In the genomic region with DNA sequence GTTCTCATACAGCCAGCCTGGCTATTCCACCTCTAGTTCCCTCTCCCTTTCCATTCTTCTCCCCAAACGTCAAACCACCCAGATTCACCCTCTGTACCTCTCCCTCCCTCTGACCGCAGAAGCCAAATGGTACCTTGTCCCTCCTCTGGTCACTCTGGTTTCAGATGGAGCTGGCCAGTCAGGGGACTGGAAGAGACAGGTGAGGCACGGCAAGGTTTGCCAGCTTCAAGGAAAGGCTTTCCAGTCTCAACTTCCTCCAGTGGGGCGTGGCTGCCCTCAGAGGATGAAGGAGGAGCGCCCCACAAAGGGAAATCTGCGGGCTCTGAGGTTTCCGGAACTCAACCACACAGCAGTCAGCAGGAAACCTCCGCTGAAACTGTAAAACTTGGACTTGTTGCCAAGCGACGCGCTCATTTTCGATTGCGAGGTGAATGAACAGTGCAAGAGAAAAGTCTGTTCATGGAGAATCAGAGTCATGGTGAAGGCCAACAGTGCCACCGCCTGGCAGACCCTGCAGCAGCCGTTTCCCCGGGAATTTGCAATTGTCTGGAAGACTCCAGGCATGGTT, we compare ENCODE assay signal across 8 mouse cellular contexts. TPM values are rescaled to one million over a fixed set of nuclear protein-coding genes. Genes with fewer than 3 reads are reported as not detected.
DNase-seq lines count a peak whose midpoint lies in the region; ATAC-seq lines count a peak whose summit lies in the region.

A gene (minus strand): TSS at position 246 of the 568 bp plus-strand sequence.

- peak; percentile 97 for ATAC-seq in hindbrain, embryonic 16.5 days

- no peaks in the 10 kb centered on the region for H3K36me3 ChIP-seq in hindbrain, embryonic 16.5 days (ENCODE audit: control insufficient read depth, insufficient read depth, low read length)

- H3K4me2 ChIP-seq in hindbrain, embryonic 16.5 days (ENCODE audit: low read length) = peak within 1 kb of the TSS; percentile 85

- peak within 1 kb of the TSS; percentile 57 for H3K9ac ChIP-seq in hindbrain, embryonic 16.5 days (ENCODE audit: low read depth, low read length)

- no peaks in the 10 kb centered on the region for H3K9me3 ChIP-seq in hindbrain, embryonic 16.5 days (ENCODE audit: control insufficient read depth, low read length)

- H3K4me3 ChIP-seq in hindbrain, embryonic 16.5 days (ENCODE audit: low read length) = peak within 1 kb of the TSS; percentile 46

- WGBS in hindbrain, embryonic 16.5 days = 2% methylated on average over 16 of the region's 16 CpGs

- peak; percentile 99 for DNase-seq in R1 (ENCODE audit: low read depth, low spot score)
- peak; percentile 74 to 78 for DNase-seq in cerebellum, postnatal 36 days
- peak; percentile 64 for DNase-seq in gastrocnemius, adult 18-20 months (ENCODE audit: low spot score)
- DNase-seq in left cerebral cortex, adult 11 months (ENCODE audit: low spot score) = peak; percentile 55
- DNase-seq in lung, postnatal 36 days = peak; percentile 83
- peak; percentile 49 for DNase-seq in retina, postnatal 7 days (ENCODE audit: low read depth, low spot score)
- DNase-seq in urinary bladder, adult 2 months (ENCODE audit: low spot score) = peak; percentile 61

- peak within 1 kb of the TSS; percentile 44; the same call in 1 of the 2 replicates for H3K27ac ChIP-seq in hindbrain, embryonic 16.5 days (ENCODE audit: low read depth, low read length)

- H3K4me1 ChIP-seq in hindbrain, embryonic 16.5 days (ENCODE audit: control insufficient read depth, insufficient read depth, low read depth, low read length) = peaks cover 5% of the 10 kb centered on the region; the same call in 1 of the 2 replicates

- no peaks in the 10 kb centered on the region for H3K27me3 ChIP-seq in hindbrain, embryonic 16.5 days (replicated peaks; ENCODE audit: control insufficient read depth, insufficient read depth, low read length)

RNA-seq across cellular contexts. Expression of the gene that starts here (rescaled TPM):
- under 1 TPM; 0.64 to 0.71 TPM for total RNA-seq in gastrocnemius, adult 18-20 months (2021)
- polyA plus RNA-seq in hindbrain, embryonic 16.5 days (2015; fragmentation: Nextera tagmentation; extraction: Ambion mirVana) = 5.6 and 7.4 TPM in 2 replicates
- 15.9 and 20.4 TPM in 2 replicates for polyA plus RNA-seq in urinary bladder, adult 2 months (2012; rRNA removed)

Comparison
In these comparisons a context has a peak if more than half of its experiments do, and no peak if none do; other contexts are left out.
1. Peak in every context shown above with its lines: DNase-seq, ATAC-seq, H3K4me3 ChIP-seq and H3K27ac ChIP-seq.
2. Peak in DNase-seq in gastrocnemius, adult 18-20 months; RNA of the gene not detected or under 1 TPM.
3. DNase-seq: peak in every context shown above with its lines; median percentile 99 in R1; 83 in lung, postnatal 36 days; 76 in cerebellum, postnatal 36 days; 64 in gastrocnemius, adult 18-20 months; 61 in urinary bladder, adult 2 months; 55 in left cerebral cortex, adult 11 months; 49 in retina, postnatal 7 days.